Mouse (Mus musculus): ENCODE measurements at regions not wholly inside any gene's neighbourhood (a gene's known extent, or its start where the extent isn't known, plus 50 kb on each side); places are given as distances from the start of the nearest gene placed in this dataset.

DNA sequence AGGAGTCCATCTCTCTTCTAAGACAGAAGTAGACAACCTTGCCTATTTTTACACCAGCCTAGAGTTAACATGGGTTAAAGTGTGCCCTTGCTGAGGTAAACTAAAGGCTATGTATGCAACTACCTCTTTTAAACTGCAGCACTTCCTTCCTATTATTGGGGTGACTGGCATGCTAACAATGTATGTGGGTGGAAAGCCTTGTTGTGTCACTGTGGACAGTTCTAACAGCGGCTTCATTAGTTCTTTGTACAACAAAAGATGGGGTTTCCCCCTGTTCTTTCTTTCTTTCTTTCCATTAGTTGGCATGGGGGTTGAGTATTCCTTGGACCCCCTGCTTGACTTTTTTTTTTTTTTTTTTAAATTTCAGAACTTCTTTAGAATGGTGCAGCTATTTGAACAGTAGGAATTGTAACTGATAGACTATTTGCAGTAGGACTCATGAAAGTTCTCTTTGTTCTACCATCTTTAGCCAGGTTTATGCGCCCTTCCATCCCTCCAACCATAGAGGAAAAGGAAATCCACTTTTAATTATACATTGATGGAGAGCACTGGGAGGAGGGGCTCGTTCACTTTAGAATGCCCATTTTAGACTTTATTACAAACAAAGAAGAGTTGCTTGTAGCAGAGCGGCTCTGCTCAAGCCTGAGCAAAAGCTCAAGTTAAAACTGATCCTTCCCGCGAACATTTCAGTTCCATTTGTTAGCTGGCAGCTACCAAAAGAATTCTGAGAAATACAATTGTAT is 523.9 kb upstream of the Zic4 start:
- TF ChIP-seq CTCF (conservative IDR thresholded peaks at IDR 0.05), result no peak
- H3K27ac ChIP-seq, result no peak overlapping the region

DNA sequence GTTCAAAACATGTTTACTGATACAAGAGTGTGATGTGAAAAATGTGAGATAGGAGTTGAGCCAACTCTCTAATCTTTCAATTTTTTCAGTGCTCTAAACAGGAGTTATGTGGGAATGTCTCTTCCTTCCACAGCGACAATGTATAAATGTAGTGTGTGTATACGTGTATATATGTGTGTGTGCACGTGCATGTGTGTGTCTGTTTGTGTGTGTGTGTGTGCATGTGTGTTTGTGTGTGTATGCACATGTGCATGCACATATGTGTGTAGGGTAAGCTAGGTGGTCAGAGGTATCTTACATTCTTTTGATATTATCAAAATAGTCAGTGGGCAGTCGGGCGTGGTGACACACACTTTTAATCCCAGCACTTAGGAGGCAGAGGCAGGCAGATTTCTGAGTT is 511.2 kb upstream of the Zic4 start:
- DNase-seq (ENCODE audit: low spot score in 2 of 2), result no peak
- no peak overlapping the region for H3K4me3 ChIP-seq
- TF ChIP-seq CTCF (conservative IDR thresholded peaks at IDR 0.05), result no peak
- no peak overlapping the region for H3K27ac ChIP-seq

More for the DNA sequence above, 523.9 kb upstream of the Zic4 start:
- no peak for DNase-seq (ENCODE audit: low spot score in 2 of 2)
- no peak overlapping the region for H3K4me3 ChIP-seq

DNA sequence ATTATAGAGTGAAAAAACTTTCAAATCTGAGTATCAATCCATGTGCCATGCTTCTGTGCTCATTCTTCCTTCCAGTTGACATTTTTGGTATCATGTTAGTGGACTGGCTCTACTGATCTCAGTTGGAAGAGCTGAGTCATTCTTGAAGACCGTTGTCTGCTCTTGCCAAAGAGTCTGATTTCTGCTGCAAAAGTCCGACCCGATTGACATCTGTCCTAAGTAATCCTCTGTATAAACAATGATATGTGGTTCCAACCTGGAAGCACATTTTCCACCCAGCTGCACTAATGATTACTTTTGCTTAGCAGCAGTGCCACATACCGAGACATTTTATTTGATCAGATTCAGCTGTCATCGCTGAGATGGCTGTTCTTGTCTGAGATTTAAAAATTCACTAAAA is 490.6 kb upstream of the Zic4 start:
- Histone ChIP-seq H3K27ac (no peak overlapping the region), H3K4me3 (no peak overlapping the region)
- no peak for TF ChIP-seq CTCF (conservative IDR thresholded peaks at IDR 0.05)
- DNase-seq (ENCODE audit: low spot score in 2 of 2), result no peak

DNA sequence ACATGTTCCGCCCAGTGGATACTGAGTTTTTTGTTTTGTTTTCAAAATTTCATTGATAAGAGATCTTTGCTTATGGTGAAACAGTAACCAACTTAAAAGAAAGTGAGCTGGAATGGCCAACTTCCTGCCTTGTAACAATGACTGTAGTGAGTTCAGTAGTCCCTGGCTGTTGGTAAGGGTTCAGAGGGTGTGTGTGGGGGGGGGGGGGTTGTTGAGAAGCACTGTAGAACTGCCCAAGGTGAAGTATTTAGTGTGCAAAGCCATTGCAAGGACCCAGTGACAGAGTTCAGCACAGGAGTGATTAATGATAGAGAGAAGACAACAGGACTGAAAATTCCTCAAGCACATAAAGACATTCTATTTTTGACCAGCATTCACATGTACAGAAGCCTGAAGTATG is 477.7 kb upstream of the Zic4 start:
- no peak overlapping the region for H3K4me3 ChIP-seq
- TF ChIP-seq CTCF (conservative IDR thresholded peaks at IDR 0.05), result no peak

DNA sequence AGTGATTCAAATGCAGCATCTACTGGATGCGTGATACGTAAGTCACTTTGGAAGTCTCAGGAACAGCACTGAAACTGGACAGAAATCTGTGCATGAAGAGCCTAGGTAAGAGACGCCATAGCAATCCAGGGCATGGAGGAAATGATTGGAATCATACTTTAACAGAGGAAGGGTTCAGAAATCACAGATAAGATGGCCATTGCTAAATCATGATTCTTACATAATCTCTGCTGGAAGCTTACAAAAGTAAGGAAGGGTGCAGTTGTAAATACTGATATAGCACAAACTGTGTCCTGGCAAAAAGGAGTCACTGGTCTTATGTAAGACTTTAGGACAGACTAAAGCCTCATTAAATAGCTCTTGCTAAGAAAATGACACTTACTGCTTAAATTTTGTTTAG is 474.8 kb upstream of the Zic4 start:
- TF ChIP-seq CTCF (conservative IDR thresholded peaks at IDR 0.05), result no peak
- no peak overlapping the region for H3K4me3 ChIP-seq

More for the DNA sequence above, 477.7 kb upstream of the Zic4 start:
- no peak overlapping the region for H3K27ac ChIP-seq
- DNase-seq (ENCODE audit: low spot score in 2 of 2), result no peak

DNA sequence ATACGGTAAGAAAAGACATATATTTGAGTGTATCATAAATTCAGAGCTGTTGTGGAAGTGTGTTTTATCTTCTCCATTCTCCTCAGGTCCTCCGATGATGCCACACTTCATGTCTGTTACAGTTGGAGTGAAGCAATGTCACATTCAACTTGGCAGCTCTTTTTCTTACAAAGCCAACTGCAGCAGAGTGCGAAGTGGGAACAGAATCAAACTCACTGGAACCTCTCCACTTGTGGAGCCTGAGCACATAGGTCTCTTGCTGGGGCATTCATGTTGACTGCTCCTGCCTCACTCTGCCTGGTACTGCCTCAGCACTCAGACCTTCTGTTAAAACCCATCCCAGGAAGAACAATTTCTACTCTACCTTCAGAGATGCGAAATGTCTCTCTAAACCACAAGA is 471.4 kb upstream of the Zic4 start:
- no peak overlapping the region for H3K4me3 ChIP-seq
- TF ChIP-seq CTCF (conservative IDR thresholded peaks at IDR 0.05), result no peak
- H3K27ac ChIP-seq, result no peak overlapping the region
- no peak for DNase-seq (ENCODE audit: low spot score in 2 of 2)

More for the DNA sequence above, 474.8 kb upstream of the Zic4 start:
- no peak overlapping the region for H3K27ac ChIP-seq
- no peak for DNase-seq (ENCODE audit: low spot score in 2 of 2)

DNA sequence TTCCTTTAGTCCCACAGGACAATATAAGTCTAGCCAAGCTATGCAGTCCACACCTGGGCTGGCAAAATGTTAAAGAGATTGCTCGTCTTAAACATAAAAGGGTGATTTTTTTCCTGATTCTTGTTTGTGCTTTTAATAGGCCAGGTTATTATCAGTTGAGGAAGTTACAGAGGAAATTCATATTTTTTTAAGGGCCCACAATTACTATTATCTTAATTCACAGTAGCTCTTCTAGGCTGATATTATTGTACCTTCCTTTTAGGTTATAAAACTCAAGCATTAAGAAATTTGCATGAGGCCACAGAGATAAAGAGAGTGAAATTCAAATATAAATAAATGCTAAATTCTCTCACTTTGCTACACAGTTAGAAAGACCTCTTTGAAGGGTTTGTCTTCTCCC is 469.4 kb upstream of the Zic4 start:
- H3K4me3 ChIP-seq, result no peak overlapping the region

DNA sequence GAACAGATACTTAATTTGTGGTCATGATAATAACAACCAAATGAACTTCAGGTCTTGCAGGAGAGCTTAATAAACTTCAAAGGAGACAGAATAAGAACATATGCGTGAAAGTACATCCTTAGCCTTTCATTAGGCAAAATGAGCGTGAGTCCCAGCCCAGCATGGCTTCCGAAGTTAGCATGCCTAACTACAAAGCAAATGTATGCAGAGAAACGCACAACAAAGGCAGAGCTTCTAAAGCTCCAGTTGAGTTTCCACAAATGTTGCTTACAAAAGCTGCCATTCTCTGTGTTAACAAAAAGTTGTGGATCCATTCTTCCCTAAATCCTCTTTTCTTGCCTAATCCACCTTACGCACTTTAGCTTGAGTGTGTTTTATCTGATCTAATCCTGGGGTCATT is 458.7 kb upstream of the Zic4 start:
- no peak for DNase-seq (ENCODE audit: low spot score in 2 of 2)
- Histone ChIP-seq H3K4me3 (no peak overlapping the region), H3K27ac (no peak overlapping the region)
- no peak for TF ChIP-seq CTCF (conservative IDR thresholded peaks at IDR 0.05)

More for the DNA sequence above, 469.4 kb upstream of the Zic4 start:
- no peak for TF ChIP-seq CTCF (conservative IDR thresholded peaks at IDR 0.05)
- no peak overlapping the region for H3K27ac ChIP-seq
- DNase-seq (ENCODE audit: low spot score in 2 of 2), result no peak

DNA sequence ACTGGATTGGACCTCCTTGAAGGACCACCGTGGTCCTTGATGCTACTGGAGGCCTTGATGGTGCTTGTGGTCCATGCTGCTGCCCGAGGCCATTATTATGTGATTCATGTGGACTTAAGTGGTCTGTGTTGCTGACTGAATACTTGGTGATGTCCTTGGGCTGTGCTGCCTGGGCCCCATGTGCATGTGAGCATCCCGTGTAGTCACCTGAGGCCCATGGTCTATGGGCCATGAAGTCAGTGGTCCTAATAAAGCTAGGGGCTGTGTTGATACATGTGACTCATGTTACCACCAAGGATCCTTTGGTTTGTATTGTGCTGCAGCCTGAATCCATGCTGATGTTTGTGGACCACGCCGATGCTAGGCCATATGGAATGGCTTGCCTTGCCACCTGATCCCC is 456.1 kb upstream of the Zic4 start:
- DNase-seq (ENCODE audit: low spot score in 2 of 2), result no peak
- H3K27ac ChIP-seq, result no peak overlapping the region
- TF ChIP-seq CTCF (conservative IDR thresholded peaks at IDR 0.05), result no peak
- H3K4me3 ChIP-seq, result no peak overlapping the region

DNA sequence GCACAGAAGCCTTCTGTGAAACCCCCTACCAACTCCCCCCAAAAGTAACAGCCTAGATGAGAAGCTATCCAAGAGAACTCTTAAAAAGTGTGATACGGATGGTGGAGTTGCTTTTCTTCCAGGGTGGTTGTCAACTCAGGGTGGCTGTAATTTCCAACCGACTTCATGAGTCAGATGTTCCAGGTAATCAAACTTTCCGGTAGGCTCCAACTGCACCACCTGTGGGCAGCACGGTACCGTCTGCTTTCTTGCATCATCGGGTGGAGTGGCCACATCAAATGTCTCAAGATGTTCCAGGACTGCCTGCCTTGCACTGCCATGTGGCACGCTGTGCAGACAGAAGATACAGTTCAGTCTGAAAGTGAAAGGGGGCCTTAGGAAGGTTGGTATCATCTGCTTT is 455.5 kb upstream of the Zic4 start:
- TF ChIP-seq CTCF (conservative IDR thresholded peaks at IDR 0.05), result no peak
- Histone ChIP-seq H3K4me3 (no peak overlapping the region), H3K27ac (no peak overlapping the region)
- no peak for DNase-seq (ENCODE audit: low spot score in 2 of 2)

DNA sequence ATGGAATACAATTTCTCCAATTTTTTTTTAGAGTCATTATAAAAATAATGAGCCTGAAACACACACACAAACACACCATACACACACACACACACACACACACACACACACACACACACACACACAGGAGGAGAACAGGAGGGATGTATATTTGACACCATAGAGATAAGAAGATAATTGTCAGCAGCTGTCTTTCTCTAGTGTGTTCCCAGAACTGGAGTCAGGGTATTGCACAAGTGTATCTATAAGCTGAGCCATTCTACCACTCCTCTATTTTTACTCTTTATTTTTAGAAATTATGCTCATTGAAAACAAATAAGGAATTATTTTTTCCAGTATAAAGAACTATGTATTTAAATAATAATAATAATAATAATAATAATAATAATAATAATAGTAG is 407.6 kb upstream of the Zic4 start:
- Histone ChIP-seq H3K27ac (no peak overlapping the region), H3K4me3 (no peak overlapping the region)
- no peak for DNase-seq (ENCODE audit: low spot score in 2 of 2)
- TF ChIP-seq CTCF (conservative IDR thresholded peaks at IDR 0.05), result no peak

DNA sequence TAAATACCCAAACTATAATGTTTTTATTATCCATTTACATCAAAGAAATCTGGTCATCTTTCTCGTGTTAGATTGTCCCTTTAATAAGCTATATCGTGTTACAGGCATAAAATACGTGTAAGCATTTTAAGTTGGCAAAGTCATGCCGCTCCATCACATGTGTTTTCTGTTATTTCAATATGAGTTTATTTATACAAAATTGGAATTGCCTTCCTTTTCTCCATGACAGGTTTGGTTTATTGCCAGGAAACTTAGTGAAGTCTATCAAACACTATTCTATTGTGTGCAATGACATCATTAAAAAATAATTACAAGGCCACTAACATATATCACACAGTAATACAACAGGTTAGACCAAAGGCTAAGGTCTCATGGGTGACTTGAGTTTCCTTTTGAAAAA is 400.8 kb upstream of the Zic4 start:
- Histone ChIP-seq H3K4me3 (no peak overlapping the region), H3K27ac (no peak overlapping the region)
- DNase-seq (ENCODE audit: low spot score in 2 of 2), result no peak
- TF ChIP-seq CTCF (conservative IDR thresholded peaks at IDR 0.05), result no peak

DNA sequence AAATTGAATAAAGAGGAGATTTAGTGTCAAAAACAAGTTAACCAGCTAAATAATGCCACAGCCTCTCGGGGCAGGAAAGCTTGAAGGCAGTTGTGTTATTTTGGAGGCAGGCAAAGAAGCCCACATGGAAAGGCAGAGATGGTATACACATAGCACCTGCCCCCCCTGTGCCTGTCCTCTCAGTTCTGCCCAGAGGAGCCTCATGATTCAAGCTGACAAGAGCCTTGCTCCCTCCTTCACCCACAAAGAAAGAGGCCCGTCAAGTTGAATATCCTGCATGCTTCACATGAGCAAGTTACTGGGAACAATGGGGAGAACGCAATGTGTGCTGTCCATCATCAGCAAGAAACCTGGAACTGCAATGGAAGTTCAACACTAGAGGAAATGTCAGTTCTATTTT is 398.2 kb upstream of the Zic4 start:
- TF ChIP-seq CTCF (conservative IDR thresholded peaks at IDR 0.05), result no peak
- no peak overlapping the region for H3K4me3 ChIP-seq
- no peak for DNase-seq (ENCODE audit: low spot score in 2 of 2)
- no peak overlapping the region for H3K27ac ChIP-seq

DNA sequence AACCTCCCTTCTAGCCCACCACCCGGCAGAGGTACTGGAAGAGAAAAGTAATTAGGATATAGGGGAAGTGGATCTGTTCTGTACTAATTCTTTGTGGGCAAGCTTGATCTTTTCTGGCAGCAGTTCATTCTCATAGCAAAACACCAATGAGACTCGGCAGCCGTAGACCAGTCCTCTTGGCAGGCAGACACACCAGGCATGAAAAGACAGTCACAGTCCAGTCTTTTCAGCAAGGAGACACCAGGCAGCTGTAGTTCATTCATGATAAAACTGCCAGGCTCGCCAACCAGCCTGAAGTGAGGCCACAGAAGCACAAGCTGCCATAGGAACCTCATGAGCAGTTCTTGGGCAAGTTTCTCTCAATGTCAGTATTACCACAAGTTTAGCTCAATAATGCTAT is 383.5 kb upstream of the Zic4 start:
- Histone ChIP-seq H3K27ac (no peak overlapping the region), H3K4me3 (no peak overlapping the region)
- no peak for DNase-seq (ENCODE audit: low spot score in 2 of 2)
- TF ChIP-seq CTCF (conservative IDR thresholded peaks at IDR 0.05), result no peak

Measured in layer of hippocampus, adult 2 months (tissue).